Mouse (Mus musculus) cortical plate, adult 2 months (tissue): Measurements from ENCODE around the gene Zfp207.

Source experiments
- CTCF ChIP-seq: fragments of 200-500 bp; IDR thresholded peaks from 2 replicates; pipeline ENCODE4 v1.5.1; 2011; ENCODE audit warnings: mild to moderate bottlenecking, control low read depth, low read length; ENCODE audit not compliant: insufficient read depth; ENCODE audit errors: extremely low read depth
- POLR2A ChIP-seq: fragments of 200-500 bp; IDR thresholded peaks from 2 replicates; pipeline ENCODE4 v1.6.1; 2011; ENCODE audit warnings: mild to moderate bottlenecking, low read length, control low read depth; ENCODE audit not compliant: insufficient read depth; ENCODE audit errors: extremely low read depth

DNA sequence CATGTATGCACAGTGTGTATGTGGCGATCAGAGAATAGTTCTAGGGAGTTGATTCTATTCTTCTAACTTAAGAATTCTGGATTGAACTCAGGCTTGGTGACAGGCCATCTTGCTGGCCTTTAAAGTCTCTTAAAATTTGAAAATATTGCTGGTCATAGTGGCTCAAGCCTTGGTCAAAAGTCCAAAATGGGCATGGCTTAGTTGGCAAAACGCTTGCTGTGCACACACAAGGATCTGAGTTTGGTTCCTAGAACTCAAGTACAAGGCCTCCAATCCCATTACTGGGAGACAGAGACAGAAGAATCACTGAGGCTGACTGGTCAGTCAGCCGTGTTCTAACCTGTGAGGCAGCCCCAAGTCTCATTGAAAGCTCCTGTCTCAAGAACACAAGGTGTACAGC lies 63.8 kb downstream of the Zfp207 start:
- no peak for TF ChIP-seq CTCF
- TF ChIP-seq POLR2A: no peak
